Mouse (Mus musculus) lung, postnatal 0 days (tissue): ENCODE data around the gene Ghitm.

Source experiments
- CTCF ChIP-seq: IDR thresholded peaks from 2 replicates; pipeline ENCODE4 v1.5.1; 2016; ENCODE audit warnings: antibody characterized with exemption, mild to moderate bottlenecking
- EP300 ChIP-seq: IDR thresholded peaks from 2 replicates; pipeline ENCODE4 v1.6.1; 2016; ENCODE audit warnings: antibody characterized with exemption, mild to moderate bottlenecking, control low read depth

- TF ChIP-seq CTCF (no peak), EP300 (no peak)
These were observed 599 bp upstream of the Ghitm start for GRCm38 (mm10) chr14:37135671-37136070.
